Mouse (Mus musculus): Measurements from ENCODE around the gene Slc2a12.

DNA sequence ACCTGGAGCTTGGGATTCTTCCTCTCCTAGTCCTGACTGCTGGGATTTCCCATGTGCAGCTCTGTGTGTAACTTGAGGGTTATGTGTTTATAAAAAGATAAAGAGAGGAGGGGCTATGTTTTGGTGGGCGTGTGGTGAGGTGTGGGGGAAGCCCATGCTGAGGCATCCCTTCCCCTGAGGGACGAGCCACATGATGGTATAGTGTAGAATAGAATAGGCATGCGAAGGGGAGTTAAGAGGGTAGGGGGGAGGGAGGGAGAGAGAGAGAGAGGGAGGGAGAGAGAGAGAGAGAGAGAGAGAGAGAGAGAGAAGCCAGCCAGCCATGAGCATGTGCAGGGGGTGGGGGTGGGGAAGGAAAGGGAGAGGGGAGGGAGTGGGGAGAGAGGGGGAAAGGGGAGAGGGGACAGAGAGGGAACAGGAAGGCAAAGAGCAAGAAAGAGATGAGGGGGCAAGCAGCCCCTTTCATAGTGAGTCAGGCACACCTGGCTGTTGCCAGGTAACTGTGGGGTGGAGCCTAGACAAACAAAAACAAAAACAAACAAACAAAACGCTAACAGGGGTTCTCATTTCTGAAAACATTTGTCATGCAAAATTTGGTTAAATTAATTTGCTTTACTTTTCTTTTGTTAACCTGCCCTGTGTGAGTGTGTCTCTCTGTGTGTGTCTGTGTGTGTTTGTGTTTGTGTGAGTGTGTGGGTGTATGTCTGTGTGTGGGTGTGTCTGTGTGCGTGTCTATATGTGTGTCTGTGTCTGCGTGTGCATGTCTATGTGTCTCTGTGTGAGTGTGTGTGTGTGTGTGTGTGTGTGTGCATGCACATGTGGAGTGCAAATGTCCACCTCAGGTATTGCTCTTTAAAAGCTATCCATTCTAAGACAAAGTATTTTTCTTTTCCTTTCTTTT lies 11.2 kb upstream of the Slc2a12 start:
- TF ChIP-seq EP300 (IDR thresholded peaks at IDR 0.05) (no peak), CTCF (IDR thresholded peaks at IDR 0.05) (no peak)

Data from lung, postnatal 0 days (tissue).